Mouse (Mus musculus) liver, embryonic 16.5 days (tissue): ENCODE data around the gene Tmprss6. TPM values are rescaled to one million over a fixed set of nuclear protein-coding genes. Genes with fewer than 3 reads are reported as not detected.

Experiments
- polyA plus RNA-seq: library from polyadenylated mRNA; unstranded; fragments of >200 nt; fragmentation: Nextera tagmentation; extraction: Ambion mirVana; gene quantifications from 2 replicates; pipeline ENCODE4 v1.2.1, GENCODE M21; 2015

Gene Tmprss6
- polyA plus RNA-seq, 1 experiment from 2014 or later = 33.7 TPM

Other genes starting within 250 kb of the Tmprss6 start
- 47.8 and 49.9 TPM in 2 replicates for gene Ncf4, start 223.8 kb downstream of the Tmprss6 start, polyA plus RNA-seq
- 1.3 and 1.9 TPM in 2 replicates for gene Csf2rb2, start 162.9 kb downstream of the Tmprss6 start, polyA plus RNA-seq
- gene Csf2rb, start 142.9 kb downstream of the Tmprss6 start, polyA plus RNA-seq = 5.7 and 7.1 TPM in 2 replicates
- gene Tex33, start 72.7 kb downstream of the Tmprss6 start, polyA plus RNA-seq = 0.13 TPM in 1 of 2 replicates, not detected in the other
- 240 and 265 TPM in 2 replicates for gene Tst, start 62.7 kb downstream of the Tmprss6 start, polyA plus RNA-seq
- 5.9 and 7.5 TPM in 2 replicates for gene Mpst, start 62.2 kb downstream of the Tmprss6 start, polyA plus RNA-seq
- 3.6 and 4.9 TPM in 2 replicates for gene Kctd17, start 40.1 kb downstream of the Tmprss6 start, polyA plus RNA-seq
- 0.63 and 1.1 TPM in 2 replicates for gene Il2rb, start 26.6 kb upstream of the Tmprss6 start, polyA plus RNA-seq
- gene C1qtnf6, start 62.8 kb upstream of the Tmprss6 start, polyA plus RNA-seq = 3.6 and 5.3 TPM in 2 replicates
- 0.02 TPM in 1 of 2 replicates, not detected in the other for gene Sstr3, start 76.1 kb upstream of the Tmprss6 start, polyA plus RNA-seq
- 108 and 121 TPM in 2 replicates for gene Rac2, start 104.1 kb upstream of the Tmprss6 start, polyA plus RNA-seq
- 12.5 and 13.5 TPM in 2 replicates for gene Cyth4, start 128.4 kb upstream of the Tmprss6 start, polyA plus RNA-seq